Mouse (Mus musculus) mouse trophoblast stem cell (cell line): ENCODE data around the gene Ccl26.

Source experiments
- in situ Hi-C, 2 experiments: fragments of 300-500 bp; cut with MseI, MboI; formaldehyde crosslinking; loops; 2 replicates in 1 of 2; 3 replicates in 1 of 2; pipeline ENCODE4 v1.15.1; 2025

Gene Ccl26

DNA sequence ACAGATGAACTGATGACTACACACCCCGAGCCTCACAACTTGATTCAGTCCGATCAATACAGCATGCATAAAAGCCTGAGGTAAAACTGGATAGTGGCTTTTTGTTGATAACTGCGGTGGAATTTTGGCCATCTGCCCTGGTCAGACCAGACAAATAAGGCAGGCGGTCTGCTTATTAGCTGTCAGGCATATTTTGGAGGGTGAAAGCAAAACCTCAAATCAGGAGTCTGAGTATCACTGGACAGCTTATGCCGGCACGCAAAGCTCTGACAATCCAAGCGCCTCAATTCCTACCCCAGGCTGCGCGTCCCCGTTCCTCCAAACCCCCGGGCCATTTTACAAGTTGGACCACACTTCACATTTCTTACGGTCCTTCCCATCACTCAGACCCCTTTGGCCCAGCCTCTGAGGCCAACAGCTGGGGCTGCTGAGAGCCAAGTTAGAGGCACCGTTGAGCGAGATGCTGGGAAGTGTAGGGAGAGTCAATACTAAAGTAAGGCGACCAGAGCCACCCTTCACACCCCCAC lies 19.3 kb downstream of the Ccl26 start:
- in situ Hi-C loops, result no loop called here

DNA sequence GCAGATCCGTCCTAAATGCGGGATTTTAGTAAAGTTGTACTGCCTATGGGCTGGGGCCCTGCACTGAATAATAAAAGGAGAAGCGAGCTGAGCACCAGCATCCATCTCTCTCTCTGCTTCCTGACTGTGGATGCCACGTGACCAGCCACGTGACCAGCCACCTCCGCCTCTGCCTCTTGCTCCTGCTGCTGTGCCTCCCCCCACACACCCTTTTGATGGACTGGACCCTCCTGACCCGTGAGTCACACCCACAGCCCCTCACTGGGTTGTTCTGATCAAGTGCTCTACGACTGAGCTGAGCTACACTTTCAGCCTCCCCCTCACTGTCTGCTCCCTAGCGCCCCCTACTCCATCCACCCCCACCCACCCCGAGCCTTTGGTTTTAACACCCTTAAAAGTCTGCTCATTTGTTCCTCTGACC lies 25.6 kb downstream of the Ccl26 start:
- in situ Hi-C loops, result no loop called here

DNA sequence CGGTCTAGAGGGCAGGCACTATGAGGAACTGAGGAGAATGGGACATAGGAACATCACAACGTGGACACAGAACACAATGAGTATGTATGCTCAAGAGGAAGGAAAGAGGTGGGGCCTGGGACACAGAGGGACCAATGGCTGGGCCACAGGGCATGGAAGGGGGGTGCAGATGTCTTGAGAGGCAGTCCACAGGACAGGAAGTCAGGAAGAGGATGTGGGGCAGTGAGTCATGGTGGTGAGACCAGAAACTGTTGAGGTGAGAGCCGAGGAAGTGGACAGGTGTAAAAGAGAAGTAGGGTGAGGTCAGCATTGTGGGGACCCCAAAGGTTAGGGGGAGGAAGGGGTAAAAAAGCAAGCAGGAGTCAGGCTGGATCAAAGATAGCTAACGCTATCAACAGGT lies 26.0 kb downstream of the Ccl26 start:
- in situ Hi-C loops, result no loop called here

DNA sequence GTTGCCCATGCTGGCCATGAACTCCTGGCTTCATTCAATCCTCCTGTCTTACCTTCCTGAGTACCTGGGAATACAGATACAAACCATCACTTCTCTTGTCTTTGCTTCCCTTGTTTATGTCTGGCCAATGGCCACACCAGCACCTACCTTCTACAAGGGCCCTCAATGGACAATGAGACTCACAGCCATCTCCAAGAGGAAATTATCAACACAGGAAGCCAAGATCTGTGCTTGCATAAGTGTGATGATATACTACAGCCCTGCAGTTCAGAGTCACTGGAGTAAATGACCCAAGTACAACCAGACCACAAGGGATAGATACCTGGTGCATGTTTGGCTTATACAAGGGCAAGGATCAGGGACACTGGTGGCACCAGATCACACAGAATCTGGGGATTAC lies 27.5 kb downstream of the Ccl26 start:
- in situ Hi-C loops, result no loop called here

DNA sequence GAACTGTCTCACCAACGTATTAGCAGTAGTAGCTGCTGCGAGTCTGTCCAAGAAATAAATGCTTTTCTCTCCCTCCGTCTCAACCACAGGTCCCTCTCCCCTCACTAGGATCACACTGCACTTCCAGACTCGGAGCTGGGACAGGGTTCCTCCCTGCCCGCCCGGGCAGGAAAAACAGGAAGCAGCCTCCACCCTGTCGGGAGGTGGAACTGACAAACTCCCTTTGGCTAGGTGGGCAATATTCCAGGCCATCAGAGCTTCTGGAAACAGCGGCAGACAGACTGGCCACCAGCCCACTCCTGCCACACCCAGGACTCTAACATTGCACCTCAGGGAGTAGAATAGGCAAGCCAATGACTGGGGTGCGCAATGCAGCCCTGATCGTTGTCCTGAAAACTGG lies 29.9 kb downstream of the Ccl26 start:
- in situ Hi-C loops, result no loop called here

DNA sequence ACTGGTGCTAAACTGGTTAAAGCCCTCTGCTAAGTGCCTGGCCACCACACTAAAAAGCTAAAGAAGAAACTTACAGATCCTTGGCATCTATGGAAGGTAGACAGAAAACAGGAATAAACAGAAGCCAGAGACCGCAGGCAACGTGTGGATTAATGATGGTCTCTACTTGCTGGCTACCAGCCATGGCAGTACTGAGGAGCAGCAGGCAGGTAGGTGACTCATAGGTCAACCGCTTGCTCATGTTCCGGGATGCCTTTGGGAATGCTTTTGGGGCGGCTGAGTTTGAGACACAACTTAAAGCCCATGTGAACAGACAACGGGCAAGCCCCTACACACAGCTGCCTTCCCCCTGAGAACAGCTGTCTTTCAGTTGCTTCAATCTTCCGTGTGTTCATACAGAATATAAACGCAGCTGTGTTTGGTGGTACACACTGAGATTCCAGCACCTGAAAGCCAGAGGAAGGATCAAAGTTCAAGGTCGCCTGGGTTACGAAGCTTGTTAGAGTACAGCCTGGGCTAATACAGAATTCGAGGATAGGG lies 32.0 kb downstream of the Ccl26 start:
- in situ Hi-C loops, result no loop called here

DNA sequence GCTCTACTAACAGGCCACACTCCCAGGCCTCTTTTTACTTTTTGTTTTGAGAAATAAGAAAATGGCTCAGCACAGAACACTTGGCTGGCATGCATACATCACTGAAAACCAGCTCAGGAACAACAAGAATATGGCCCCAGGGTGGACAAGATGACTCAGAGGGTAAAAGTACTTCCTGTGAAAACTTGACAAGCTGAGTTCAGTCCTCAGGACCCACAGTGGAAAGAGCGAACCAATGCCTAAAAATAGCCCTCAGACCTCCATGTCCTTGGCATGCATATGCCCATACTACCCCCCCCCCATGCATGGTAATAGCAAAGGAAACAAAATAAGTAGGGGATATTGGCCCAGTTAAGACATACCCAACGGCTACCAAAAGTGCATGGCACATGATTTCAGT lies 33.4 kb downstream of the Ccl26 start:
- in situ Hi-C loops, result no loop called here

DNA sequence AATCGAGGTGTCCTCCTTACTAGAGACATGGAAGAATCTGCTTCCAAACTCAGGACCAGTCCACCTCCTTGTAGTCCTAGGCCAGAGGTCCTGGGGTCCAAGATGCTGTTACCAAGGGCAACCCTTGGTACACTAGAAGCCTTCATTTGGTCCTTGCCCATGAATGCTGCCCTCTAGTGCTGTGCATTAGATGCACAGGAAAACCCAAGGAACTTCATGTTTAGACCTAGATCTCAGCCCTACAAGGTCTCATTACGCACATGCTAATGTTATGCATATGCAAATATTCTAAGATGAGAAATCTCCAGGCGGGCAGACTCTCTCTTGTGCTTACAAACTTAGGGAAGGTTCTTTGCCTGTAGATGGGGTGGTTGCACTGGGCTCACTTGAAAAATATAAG lies 34.1 kb downstream of the Ccl26 start:
- in situ Hi-C loops, result no loop called here

DNA sequence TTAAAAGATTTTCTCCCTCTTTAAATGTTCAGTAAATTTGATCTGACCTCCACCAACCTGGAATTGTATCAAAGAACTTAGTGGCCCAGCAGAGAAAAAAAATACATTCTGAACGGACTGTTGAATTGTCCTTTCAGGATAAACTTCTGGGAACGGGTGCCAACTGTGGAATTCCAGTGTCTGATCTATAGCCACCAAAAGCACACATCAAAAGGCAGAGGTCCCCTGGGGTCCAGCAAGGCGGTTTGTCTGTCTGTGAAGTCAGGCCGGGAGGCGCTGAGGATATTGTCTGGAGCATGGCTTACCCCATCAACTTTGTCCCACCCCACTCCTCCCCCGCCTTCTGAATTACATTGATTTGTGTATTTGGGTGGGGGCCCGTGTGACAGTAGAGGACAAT lies 35.4 kb downstream of the Ccl26 start:
- in situ Hi-C loops, result no loop called here

DNA sequence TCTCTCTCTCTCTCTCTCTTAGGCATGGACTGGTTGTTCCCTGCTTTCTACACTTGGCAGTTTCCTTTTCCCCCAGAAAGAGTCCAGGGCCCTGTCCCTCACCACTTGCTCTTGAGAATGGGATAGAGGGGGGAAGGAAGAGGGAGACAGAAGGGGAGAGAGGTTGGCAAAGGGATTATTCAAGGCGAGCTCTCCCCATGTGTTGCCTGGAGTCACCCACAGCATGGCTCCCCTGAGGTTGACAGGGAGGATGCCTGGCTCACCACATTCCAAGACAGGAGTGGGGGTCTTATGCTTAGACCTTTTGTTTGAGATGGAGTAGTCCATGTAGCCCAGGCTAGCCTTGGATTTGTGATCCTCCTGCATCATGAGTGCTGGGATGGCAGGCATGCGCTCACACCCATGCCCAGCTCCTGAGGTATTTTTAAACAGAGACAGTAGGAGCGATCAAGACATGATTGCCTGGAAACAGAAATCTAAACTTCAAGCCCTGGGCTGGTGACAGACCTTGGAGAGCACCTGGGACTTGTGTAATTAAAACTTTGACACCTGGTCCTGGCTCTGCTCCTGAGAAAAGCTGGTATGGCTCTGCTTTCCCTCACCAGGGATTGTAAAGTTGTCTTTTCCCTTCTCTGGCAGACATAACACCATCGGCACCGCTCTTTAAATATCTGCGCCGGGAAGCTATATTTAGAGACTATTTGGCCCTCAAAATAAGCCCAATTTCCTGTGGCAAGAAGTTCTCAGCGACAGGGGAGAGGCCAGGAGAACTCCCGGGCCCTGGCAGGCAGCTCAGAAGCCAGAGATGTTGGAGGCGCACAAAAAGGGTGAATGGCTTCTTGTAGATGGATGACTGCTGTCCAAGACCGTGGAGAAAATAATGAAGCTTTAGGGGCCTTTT lies 38.5 kb downstream of the Ccl26 start:
- in situ Hi-C loops, result no loop called here

DNA sequence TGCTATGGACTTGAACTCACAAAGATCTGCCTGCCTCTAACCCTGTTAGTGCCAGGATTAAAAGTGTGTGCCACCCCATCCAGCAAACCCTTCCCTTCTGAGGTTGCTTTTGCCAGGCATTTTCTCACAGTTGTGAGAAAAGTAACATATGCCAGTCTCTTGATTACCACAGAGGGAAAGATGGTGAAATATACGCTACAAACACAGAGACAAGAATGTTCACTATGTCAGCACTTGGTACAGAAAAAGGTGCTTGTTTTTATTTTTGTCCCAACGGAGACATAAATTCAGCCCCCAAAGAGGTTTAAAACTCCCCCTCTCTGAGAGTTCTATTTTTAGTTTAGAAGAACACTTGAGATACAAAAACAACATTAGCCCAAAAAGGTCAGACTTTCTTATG lies 39.3 kb downstream of the Ccl26 start:
- in situ Hi-C loops, result no loop called here

DNA sequence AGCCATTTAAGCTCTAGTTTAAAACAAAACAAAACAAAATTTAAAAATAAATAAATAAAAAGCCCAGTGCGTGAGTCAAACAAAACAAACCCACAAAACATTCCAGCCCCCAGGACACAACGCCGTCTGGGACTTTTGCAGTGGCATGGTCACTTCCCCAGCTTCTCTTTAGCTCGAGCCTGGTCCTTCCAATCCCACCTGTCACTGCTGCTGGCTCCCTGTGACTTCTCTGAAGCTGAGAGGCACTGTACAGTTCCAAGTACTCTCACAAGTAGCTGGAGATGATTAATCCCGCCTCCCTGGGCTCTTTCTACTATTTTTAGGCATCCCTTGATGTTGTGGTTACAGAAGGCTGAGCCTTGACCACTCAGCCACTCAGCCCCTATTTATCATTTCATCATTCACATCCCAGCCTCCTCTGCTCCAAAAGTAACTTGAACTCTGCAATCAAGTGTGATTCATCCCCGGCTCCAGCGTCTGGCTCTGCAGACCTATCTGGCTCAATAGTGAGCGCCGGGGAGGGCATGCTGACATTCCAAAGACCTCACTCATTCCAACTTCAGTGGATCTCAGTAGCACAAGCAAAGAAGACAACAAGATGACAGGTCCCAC lies 41.2 kb downstream of the Ccl26 start:
- in situ Hi-C loops, result no loop called here

DNA sequence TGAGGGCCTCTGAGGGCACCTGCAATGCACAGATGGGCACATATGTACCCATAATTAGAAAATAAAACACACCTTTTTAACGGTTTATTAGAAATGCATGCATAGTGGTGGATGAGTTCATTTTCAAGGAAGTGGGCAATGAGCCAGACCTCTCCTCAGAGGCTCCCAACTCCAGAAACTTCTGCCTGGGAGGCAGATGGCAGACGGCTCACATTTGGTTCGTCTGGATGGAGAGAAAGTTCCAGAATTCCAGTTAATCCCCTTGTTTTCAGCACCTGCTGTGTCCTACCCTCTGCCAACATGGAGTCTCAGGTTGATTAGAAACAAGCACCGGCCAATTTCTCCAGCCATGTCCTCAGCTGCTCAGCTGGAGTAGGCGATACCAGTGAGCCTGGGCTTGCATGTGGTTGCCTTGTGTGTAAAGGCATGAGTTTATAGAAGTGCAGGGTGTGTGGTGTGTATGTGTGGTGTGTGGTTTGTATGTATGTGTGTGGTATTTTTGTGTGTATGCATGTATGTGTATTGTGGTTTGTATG lies 46.0 kb downstream of the Ccl26 start:
- in situ Hi-C loops, result no loop called here

DNA sequence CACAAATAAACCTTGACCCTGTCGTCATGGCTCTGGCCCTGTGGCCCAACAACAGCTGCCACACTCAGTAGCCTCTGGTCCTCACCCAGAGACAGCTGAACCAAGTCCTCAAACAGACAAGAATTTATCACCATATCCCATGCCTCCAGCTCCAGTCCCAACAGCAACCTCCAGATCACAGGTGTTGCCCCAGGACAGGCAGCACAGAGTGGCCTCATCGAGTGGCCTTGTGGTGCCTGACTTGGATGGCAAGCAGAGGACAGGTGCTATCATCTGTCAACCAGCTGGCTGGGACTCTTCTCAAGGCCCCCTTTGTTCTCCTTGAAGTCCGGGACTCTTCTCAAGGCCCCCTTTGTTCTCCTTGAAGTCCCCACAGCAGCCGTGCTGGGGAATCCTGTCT lies 50.2 kb downstream of the Ccl26 start:
- in situ Hi-C loops, result no loop called here

DNA sequence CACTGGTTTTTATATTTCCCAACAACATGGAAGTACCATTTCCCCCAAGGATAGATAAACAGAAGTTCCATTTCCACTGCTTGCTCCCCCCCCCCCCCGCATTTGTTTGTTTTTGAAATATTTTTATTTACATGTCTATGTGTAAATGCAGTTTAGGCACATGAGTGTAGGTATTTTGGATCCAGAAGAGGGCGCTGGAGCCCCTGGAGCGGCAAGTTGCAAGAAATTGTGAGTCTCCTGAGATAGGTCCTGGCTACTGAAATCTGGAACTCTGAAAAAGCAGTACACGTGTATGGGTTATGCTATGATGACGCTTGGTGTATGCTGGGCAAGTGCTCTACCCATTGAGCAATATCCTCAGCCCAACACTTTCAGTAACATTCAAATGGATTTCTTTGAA lies 52.3 kb downstream of the Ccl26 start:
- in situ Hi-C loops, result no loop called here
